Mouse (Mus musculus) right cerebral cortex, postnatal 10 days (tissue): ENCODE data around the gene Rab21.

ENCODE experiments used
- DNase-seq, 2 experiments: peaks; one replicate each; pipeline ENCODE4 v3.0.0; 2021; ENCODE audit warnings: low spot score in 2 of 2

Gene Rab21

DNA sequence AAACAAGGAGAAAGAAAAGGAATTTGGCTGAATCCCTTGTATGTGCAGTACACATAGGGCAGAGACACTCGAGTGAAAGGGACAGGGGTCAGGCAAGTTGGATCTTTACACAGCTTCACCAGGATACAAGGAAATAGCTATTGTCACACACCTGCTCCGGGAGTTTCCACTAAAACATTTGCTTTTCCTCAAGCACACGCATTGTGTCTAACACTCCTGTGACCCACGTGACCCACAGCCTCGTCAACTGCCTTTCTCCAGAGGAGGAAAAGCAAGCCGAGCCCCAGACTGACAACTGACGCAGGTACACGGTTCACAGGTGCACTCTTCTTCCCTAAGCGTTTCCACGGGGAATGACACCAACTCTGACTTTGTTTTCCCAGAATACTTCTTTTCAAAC is 31.2 kb downstream of the Rab21 start:
- peak in 1 of 2 experiments; percentile 21 for DNase-seq

DNA sequence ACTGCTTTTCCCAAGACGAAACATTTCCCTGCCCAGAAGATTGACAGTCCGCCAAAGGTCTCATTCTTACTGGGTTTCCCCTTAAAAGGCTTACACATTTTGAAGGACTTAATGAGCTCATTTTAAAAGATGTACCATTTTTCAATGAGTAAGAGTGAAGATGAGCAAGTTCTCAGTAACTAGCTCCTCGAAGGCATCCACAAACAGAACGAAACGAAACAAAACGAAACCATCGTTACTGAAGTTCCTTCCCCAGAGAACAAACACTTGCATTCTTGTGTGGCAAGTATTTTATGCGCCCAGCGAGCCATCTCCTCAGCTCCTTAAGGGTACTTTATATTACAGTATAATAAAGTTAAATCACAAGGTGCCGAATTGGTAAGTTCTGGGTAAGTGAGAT is 34.0 kb downstream of the Rab21 start:
- DNase-seq = no peak

DNA sequence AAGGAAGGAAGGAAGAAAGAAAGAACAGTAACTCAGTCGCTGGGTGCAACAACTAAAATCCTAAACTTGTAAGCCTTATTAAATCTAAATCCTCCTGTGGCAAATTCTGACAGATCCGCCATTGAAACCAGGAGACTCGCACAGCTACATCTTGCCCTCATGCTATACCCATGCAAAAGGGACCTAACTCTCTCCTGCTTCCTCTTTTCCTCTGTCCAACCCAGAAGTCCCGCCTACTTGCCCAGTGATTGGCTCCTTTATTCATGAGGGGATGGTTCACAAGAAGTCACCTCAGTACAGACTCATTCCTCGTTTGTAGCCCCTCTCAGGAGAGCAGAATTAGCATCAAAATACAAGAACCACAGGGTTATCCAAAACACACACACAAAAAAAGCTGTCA is 43.7 kb downstream of the Rab21 start:
- no peak for DNase-seq

DNA sequence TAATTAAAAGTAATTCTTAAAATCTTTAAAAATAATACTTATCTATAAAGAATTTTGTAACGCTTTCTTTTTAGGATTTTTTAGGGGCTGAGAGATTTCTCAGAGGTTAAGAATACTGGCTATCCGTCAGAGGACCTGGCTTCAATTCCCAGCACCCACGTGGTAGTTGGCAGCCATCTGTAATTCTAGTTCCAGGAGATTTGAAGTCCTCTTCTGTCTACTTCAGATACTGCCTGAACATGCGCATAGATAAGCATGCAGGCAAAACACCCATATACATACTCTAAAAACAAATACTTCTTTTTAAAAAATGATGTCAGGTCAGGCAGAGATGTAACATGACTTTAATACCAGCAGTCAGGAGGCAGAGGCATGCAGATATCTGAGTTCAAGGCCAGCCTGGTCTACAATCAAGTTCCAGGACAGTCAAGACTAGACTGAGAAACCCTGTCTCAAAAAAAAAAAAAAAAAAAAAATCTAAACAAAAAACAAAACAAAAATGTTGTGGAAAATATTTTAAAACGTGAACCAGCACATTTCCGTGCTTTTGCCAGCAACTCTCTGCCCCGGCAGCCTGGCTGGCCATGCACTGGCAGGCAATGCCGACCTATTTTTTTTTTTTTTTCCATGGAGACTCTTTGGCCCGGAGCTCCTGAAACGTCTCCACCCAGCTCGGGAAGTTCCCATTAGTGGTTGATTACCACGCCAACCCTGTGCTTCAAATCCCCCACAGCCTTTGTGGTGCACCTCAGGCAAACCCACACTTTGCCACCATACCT is 44.6 kb downstream of the Rab21 start:
- no peak for DNase-seq

DNA sequence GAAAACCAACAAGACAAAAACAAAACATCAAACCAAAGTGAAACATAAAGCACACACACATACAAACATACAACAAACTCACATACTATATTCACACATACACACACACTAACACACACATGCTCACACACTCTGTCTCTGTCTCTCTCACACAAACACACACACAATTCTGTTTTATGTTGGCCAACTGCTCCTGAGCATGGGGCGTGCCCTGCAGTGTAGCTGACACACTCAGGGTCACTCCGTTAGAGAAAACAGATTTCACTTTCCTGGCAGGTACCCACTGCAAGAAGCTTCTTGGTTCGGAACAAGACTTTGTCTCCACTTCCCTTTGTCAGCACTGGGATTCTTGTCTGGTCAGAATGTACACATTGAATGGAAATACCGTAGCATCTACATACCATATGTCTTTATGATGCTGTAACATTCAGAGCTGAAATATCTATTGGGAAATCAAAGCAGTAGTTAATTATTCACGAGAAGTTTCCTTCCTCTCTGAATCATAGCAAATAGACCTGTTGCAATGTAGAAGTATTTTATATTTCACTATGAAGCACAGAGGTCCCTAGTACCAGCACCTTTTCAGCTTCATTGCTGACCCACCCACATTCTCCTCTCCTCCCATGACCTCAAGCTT is 52.4 kb downstream of the Rab21 start:
- peak in 1 of 2 experiments; percentile 4 for DNase-seq

DNA sequence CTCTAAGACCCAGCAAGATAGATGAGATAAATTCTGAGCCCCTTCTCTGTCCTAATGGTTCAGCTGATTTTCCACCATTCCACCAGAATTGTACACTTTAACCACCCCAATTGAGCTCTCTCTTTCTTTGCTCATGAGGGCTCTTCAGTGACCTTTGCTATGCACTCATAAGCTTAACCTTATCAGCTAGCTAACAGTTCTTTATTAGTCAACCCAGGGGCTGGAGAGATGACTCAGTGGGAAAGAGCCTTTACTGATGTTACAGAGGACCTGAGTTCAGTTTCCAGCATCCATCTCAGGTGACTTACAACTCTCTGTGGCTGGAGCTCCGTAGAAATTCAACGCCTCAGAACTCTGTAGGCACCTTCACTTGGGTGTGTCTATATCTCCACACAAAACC is 53.1 kb downstream of the Rab21 start:
- DNase-seq = no peak

DNA sequence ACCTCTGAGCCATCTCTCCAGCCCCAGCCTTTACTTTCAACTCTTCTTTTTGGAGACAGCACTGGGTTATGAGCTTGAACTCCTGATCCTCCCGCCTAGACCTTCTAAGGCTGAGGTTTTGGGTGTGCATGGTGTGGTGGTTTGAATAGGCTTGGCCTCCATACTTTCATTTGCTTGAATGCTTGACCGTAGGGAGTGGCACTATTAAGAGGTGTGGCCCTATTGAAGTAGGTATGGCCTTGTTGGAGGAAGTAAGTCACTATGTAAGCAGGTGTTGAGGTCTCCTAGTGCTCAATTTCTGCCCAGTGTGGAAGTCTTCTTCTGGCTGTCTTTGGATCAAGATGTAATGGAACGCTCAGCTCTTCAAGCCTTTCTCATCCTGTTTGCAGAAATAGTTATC is 54.0 kb downstream of the Rab21 start:
- DNase-seq = no peak

DNA sequence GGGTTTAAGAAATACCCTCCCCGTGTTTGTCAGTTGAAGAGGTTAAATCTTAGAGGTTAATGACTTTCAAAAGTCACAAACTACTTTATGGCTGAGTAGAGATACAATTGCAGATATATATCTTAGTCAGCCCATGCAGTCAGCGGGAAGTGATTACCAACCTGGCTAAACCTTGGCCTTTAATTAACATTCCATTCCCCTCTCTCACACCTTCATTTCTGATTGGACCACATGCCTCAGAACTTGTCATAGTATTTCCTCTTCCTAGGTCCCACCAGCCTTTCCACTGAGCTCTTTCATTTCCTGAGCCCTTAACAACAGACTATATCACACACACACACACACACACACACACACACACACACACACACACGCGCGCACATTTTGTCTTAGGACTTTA is 59.2 kb downstream of the Rab21 start:
- DNase-seq = no peak

DNA sequence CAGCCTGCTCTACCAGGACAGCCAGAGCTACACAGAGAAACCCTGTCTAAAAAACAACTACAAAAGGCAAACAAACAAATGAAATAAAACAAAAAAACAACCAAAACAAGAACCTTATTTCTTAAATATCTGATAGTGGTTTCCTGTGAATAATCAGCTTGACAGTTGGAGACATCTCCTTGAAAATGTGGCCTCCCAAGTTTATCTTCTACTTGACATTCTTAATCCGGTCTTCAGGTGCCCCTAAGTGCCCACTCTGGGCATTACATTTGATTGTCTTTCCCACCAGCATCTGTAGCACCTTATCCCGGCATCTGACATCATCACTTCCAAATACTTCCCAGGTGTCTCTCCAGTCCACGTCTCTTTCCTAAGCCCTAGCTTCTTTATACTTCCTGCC is 61.9 kb downstream of the Rab21 start:
- DNase-seq = no peak

DNA sequence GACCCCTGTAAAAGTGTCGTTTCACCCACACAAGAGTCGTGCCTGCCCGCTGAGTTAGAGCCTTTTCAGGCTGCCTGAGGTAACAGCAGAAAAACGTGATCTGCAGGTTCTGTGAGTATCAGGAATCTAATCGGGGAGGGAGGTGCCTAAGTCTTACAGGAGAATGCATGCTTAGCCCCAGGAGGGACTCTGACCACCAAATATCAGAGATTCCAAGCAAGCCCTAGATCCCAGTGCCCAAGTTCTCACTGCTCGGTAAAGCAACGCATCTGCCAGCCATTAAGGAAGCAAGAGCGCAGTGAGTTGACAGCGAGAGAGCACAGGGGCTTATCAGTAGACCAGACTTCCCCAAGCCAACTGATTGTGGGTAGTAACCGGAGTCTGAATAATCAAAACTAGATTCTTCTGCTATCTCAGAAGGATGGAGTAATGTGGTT is 63.1 kb downstream of the Rab21 start:
- no peak for DNase-seq

DNA sequence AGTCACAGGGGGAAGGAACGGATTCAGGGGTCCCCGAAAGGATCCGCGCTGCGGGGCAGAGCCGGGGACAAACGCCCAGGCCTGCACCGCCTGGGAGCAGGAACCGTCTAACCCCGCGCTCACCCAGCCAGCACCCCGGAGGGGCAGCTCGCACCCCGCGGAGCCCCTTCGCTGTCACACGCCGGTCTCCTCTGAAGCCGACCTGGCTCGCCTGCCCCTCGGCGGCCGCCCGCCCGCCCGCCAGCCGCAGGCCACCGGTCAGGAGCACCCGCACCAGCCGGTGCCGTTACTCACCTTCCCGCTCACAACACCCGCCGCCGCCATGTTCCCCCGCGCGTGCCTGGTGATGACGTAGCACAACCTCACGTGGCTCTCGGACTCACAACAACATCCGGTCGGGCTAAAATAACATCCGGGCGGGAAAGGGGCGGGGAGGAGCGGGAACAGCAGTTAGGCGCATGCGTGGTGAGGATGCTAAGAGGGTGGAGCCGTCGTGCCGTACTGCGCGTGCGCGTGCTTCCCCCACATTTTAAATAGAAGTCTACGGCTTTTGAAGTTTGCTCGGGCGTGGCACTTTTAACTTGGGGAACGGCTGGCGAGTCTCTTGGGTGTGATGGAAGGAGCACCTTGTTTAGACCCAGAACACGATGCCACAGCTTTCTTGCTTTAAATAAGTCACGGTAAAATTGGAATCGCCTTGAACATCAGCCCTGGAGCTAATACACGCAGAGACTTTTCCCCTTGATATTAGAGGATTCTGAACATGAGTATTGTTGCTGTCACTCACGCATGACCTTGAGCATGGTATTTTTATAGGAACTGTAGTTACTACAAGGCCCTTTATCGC is 64.1 kb downstream of the Rab21 start, which contains the start of gene Tbc1d15:
TSS of gene Tbc1d15 (minus strand) at position 380 of the 847 bp plus-strand sequence.
- peak; percentile 99 for DNase-seq

DNA sequence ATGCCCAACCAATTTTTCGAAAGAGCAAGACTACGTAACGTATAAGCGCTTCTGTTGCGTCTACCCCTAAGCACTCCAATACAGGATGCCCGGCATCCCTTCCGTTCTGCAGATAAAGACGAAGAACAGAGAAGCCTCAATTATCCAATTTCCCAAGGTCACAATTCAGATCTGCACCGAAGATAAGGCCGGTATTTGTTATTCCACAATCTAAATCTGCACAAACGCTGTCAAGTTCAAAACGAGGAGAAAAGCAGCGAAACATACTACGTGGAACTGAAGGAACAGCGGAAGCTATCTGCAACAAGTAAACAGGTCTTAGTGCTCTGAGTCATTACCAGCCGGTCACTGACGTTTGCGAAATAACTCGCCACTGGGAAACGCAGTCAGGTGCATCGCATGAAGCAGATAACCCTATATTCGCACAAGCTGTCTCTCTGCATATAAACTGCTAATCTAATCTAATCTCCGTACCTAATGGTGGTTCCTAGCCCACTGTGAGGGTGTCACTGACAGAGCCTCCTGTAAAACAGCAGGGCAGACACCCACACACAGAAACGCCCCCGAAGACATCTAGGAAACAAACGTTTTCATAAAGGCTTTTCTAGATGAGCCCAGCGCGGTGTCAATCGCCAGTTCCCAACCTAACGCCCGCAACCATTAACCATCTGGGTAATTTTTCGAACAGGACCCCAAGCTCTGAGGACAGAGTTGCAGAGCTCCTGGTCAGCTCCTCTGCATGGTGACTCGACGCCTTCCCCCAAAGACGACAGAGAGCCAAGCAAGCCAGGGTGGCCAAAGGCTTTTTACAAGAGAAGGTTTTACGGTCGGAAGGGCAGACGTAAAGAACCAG is 64.9 kb downstream of the Rab21 start:
- DNase-seq = peak in 1 of 2 experiments; percentile 29

DNA sequence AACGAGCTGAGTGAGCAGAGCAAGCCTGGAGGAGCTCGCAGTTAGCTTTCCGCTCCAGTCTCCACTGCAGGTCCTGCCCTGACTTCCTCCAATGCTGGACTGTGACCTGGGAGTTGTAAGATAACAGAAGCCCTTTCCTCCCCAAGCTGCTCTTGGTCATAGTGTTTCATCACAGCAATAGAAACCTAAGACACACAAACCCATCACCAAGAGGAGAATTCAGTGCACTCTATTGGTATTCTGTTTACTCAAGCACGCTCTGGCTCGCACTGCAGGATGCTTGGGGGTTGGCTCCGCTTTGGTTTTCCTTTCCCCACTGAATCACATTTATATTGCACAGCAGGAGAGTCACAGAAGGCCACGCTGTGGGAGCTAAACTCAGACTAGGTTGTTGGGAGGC is 67.4 kb downstream of the Rab21 start:
- DNase-seq = no peak

DNA sequence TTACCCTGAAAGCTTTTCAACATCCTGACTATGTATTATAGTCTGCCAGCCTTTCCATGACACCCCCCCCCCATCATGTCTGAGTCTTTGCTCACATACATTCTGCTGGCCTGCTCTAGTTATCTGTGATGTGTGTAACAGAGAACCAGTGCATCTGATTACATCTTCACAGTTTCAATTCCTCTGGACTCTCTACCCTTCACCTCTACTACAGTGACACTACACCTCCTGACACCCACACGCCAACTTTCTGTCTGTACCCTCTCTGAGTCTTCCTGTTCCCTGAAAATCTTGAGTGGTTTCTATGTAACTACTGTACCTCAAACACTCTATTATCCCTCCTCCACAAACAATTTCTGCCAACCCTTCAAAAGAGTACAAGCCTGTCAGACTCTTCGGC is 69.9 kb downstream of the Rab21 start:
- no peak for DNase-seq

DNA sequence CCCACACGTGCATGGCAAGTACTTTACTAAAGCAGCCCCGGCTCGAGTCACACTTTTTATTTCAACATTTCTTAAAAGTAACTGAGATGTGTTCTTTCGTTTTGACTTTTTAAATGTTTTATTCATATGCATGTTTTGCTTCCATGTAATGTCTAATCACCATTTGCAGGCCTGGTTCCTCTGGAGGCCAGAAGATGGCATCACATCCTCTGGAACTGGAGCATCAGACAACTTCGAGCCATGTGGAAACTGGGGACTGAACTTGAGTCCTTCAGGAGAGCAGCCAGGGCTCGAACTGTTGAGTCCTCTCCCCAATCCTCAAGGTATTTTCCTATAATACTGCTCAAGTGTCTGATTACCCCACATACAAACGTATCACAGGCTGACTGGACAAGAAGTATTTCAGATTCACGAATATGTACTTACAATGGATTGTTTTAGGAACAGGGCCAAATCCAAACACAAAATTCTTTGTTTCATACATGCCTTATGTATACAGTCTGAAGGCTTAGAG is 74.3 kb downstream of the Rab21 start:
- DNase-seq = no peak

DNA sequence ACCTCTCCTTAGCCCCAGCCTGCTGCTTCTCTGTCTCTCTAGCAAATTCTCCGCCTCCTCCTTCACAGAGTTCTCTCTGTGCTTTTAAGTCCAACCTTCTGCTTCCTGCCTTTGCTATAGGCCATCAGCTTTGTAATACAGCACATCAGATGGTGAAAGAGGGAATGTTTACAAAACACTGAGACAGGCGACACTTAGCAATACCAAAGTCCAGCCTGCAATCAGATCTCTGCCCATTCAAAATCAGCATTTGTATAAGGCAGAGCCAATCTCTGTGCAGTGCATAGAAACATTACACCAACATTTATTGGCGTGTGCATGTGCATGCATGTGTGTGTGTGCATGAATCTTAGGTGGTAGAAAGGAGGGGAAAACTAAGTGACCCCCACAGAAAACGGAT is 77.5 kb downstream of the Rab21 start:
- DNase-seq = peak in 1 of 2 experiments; percentile 1
